Mouse (Mus musculus) testis, postnatal 10 days (tissue): ENCODE results near the gene Haus7.
A peak's percentile ranks its signal among the peaks of the same experiment; 100 is the strongest.

ENCODE experiments used
- DNase-seq: peaks from one replicate; pipeline ENCODE4 v3.0.0; 2021; ENCODE audit warnings: low spot score

Gene Haus7

DNA sequence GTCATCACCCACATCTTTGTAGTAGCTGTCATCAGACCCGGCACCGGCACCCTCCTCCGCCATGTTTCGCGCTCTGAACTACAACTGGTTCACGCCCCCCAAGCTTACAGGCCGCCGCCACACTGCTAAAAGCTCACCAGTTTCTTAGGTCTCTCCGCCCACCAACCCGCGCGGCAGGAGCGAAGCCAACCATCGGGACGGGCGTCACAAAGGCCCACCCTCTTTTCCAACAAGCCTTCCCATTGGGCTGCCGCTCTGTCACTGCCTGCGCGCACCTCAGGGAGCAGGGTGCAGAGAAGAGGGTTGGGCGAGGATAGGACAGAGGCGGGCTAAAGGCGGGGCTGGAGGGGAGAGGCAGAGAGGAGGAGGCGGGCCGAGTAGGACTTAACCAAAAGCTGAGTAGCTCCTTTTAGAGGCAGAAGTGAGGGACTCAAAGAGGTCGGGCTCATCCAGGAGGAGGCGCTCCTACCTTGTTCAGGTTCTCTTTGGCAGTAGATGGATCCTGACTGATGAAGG, at the start of gene Haus7:
Gene Haus7 (minus strand): TSS at position 168 of the 516 bp plus-strand sequence.
- peak; percentile 87 for DNase-seq

DNA sequence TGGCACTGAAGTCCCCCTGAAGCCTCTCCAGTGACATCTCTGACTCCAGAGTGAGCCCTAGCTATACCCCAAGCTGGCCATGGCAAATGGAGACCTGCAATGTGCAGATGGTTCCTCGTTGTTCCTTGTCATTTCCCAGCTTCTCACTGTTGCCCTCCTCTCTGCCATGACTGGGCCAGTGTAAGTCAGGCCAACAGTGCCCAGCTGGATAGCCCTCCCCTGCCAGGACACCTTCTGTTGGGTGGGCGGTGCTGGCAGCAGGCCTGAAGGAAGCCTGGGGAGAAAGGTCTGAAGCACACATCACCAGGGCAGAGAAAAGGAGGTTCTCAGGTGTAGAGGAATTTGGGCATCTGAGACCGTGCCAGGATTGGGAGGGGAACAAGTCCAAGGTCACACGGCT, 47.7 kb upstream of the Haus7 start:
- DNase-seq = no peak

DNA sequence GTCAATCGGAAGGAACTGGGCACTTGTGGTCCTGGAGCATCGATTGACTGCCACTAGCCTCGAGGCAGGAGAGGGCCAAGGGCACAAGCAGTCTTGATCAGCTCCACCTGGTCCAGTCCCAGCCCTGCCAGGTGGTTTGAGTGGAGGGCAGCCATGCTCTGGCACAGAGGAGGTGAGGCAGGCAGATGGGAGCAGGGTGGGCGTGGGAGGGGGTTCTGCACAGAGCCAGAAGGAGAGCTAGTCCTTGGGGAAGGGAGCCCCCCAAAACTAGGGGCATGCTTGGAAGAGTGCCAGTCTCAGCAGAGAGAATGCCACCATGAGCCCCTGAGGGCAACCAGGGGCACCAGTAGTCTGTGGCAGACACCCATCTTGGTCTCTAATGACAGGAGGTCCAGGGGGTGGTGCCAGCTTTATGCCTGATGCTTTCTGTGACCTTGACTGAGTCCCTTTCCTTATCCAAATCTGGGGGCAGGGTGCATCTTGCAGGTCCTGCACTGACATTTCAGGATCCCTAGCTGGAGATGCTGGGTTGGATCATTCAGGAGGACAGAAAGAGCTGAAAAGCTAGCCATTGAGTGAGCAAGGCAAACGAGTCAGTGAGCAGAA, 46.4 kb upstream of the Haus7 start:
- DNase-seq = no peak

DNA sequence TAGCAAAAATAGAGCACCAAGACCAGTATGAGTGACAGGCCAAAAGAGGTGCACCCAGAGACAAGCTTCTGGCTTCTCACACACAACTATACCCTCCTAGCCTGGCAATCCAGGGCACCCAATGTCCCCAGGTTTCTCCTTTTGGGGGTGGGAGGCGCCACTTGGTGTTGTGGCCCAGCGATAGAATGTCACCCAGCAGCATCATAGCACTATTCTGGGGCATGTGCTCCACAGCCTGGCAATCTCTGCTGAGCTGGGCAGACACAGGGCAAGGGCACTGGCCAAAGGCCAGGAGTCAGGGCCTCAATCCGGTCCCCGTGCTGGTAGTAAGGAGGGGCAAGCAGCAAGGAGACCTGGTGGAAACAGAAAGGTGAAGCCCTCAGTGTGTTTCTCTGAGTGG, 37.9 kb upstream of the Haus7 start:
- no peak for DNase-seq

DNA sequence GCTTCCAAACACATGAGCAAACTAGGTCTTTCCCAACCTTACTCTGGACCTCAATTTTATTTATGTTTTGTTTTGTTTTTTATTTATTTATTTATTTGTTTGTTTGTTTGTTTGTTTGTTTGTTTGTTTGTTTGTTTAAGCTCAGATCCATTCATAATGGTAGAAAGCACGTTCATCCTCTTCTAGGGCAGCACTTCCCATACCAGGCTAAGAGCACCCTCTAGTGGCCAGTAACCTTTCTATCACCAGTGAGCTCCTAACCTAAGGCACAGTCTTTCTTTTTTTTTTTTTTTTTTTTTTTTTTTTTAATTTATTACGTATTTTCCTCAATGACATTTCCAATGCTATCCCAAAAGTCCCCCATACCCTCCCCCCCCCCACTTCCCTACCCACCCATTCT, 34.7 kb upstream of the Haus7 start:
- DNase-seq = peak; percentile 50

DNA sequence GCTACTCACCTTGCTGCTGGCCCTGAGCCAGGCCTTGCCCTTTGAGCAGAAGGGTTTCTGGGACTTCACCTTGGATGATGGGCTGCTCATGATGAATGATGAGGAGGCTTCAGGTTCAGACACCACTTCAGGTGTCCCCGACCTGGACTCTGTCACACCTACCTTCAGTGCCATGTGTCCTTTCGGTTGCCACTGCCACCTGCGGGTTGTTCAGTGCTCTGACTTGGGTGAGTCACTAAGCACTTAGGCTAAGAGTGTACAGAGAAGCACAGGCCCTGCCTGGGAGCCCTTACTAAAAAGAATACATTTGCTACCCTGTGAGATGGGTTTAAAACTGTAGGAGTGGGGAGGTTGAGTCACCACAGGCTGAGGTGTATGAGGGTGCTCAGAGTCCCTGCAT, 32.0 kb upstream of the Haus7 start:
- no peak for DNase-seq

DNA sequence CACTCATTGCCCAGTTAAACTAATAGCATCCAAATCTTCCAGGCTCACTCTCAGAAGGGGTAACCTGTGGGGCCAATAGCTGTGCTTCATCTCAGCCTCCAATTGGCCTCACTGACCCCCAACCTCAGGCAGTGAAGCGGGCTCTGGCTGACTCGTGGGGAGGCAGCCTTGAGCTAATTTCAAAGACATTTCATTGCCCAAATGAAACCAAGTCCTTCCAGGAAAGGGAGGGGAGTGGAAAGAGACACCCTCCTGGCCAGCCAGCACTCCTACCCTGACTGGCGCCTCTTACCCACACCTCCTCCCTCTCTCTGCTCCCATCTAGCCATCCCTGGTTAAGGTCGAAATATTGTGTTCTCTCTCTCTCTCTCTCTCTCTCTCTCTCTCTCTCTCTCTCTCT, 31.3 kb upstream of the Haus7 start:
- no peak for DNase-seq

DNA sequence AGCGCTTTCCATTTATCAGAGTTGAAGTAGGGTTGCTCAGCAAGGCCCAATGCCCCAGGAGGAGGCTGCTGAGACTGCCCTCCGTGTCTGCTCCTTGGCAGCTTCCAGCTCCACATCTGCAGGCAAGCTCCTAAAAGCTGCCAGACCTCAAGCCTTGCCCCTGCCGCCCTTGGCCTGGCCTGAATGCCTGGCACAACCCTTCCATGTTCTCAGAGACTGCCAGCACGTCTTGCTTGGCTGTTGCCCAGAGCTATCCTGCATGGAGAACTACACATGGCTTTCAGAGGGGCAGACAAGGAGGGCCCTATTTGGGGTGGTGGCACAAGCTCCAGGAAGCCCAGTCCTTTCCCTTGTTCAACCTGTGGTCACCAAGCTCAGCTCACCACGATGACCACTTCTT, 28.1 kb upstream of the Haus7 start:
- no peak for DNase-seq

DNA sequence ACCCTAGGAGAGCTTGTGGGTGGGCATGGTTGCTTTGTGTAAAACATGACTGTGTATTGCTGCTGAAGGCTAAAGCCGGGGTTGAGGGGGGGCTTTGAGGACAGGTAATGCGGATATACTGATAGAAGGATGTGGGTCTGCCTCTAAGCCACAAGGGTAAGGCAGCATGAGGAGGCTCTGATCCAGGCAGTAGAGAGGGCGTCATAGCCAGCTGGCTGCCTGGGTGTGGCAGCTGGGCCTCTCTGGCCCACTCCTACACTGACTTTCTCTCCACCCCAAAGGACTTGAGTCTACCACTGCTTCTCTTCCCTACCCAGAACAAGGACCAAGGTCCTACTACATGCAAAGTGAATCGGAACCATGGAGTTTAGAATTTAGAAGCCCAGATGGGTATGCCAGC, 26.0 kb upstream of the Haus7 start:
- DNase-seq = no peak

DNA sequence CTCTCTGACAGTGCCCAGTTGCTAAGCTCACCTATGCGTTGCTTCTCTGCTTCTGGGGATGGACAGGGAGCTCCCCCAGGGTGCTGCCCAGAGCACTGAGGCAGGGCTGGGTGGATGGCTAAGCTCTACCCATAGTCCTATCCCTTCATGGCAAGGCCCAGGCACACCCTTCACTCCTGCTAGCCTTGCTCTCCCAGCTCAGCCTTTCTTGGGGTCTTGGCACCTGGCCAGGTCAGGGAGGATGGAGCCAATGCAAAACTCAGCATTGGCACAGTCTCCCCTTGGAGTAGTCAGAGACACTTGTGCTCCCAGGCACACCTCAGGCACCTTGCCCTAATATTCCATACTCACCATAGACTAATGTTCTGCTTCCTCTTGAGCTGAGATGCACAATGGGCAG, 25.2 kb upstream of the Haus7 start:
- DNase-seq = peak; percentile 50

DNA sequence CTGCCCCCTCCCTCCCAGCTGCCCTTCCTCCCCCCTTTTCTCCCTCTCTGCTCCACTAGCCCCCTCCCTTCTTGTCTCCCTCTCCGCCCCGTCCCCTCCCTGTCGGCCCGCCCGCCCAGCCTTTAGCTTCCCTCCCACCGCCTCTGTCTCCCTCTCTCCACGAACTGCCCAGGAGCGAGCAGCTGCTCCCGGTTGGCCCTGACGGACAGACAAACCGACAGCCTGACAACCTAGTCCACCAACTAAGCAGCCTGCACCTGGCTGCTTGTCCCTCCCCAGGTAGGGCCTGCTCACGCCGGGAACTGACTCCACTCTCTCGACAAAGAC, 24.6 kb upstream of the Haus7 start, which contains the start of gene Bgn:
Gene Bgn (plus strand): TSS at position 119 of the 327 bp plus-strand sequence.
- peak; percentile 47 for DNase-seq

DNA sequence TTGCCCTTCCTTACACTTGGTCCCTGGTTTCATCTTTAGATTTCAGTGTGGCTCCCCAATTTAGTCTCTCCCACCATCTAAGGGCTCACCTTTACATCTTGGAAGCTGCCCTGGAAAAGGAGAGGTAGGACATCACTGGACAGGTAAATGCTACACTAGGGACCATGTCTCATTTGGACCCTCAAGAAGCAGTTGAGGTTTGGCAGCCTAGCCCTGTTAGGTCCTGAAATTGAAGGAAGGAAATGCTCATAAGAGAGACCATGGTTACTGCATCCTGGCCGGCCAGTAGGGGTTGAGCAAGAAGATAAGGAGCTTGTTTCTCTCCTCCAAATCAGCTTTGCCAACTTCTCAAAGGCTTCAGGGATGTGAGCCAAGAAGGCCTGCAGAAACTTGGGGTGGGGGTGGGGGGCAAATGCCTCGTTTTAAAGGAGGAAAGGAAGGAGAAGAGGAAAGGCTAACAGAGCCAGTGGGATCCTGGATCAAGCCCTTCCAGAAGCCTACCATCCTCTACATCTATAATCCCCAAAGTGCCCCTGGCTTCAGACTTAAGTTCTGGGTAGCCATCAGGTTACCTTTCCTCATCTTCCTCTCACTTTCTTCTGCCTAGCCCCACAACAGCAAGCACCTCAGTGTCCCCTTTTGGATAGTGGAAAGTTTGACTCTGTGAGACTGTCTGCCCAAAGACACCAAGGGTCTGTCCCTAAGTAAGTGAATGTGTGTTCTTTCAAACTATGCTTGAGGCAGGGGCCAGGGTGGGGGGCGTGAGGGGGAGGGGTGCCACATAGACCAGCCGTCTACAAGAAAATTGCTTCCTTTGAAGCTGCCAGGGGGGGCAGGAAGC, 24.0 kb upstream of the Haus7 start:
- DNase-seq = no peak

DNA sequence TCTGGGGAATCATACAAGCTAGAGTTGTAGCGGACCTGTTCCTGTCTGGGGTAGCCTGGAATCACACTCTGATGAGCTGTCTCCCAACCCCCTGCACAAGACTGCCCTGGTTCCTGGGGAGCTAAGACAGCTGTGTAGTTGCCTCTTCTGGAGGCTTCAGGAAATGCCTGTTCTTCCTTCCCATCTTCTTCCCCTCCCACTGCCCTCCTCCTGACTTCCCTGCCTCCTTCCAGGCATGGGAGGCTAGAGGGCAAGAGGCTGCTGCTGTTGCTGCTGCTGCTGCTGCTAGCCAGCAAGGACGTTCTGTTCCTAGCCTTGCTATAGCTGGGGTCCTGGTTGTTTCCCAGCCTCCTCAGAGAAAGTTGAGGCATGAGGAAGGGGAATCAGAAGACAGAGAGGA, 21.5 kb upstream of the Haus7 start:
- DNase-seq = no peak

DNA sequence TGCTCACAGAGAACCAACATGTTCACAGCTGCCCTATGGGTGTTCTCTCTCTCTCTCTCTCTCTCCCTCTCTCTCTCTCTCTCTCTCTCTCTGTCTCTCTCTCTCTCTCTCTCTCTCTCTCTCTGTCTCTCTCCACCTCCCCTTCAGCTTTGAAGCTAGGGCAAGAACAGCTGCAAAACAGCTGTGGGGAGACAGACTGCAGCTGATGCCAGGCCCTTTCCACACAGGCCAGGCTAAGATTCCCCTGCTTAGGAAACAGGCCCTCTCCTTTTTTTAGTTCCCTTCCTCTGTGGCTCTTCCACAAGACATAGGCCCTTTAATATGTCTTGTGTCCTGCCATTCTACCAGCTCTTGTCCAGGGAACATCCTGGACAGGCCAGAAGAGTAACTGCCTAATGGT, 20.8 kb upstream of the Haus7 start:
- DNase-seq = no peak

DNA sequence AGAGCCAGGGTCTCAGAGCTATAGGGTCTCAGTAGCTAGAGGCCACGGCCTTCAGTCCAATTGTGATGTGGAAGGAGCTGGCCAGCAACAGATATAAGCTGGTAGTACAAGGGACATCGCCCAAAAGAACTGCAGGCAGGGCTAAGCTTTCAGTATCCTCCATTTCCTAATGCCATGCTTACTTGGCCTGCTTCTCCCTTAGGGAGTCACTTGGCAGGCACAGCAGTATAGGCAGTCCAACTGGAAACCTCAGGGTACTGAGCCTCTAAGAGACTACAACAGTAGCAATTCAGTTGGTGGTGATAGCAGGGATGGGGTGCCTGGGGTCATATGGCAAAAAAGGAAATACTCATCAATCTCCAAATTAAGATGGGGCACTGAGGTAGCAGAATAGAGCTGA, 18.7 kb upstream of the Haus7 start:
- no peak for DNase-seq

DNA sequence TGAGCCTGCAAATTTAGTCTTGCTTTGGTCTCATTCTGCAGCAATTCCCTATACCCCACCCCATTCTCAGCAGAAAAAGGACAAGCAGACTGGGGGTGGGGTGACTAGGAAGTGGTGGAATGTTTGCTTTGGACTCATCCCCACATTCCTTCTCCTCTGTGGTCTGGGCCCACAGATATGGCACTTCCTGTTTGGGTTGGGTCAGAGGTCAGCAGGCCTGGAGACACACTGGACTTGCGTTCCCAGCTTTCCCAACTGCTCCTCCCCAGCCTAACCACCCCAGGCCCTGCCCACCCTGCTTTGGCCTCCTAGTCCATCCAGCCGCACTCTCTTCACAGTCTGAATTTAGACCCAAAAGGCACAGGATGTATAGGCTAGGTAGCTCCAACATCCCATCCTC, 17.8 kb upstream of the Haus7 start:
- peak; percentile 46 for DNase-seq

DNA sequence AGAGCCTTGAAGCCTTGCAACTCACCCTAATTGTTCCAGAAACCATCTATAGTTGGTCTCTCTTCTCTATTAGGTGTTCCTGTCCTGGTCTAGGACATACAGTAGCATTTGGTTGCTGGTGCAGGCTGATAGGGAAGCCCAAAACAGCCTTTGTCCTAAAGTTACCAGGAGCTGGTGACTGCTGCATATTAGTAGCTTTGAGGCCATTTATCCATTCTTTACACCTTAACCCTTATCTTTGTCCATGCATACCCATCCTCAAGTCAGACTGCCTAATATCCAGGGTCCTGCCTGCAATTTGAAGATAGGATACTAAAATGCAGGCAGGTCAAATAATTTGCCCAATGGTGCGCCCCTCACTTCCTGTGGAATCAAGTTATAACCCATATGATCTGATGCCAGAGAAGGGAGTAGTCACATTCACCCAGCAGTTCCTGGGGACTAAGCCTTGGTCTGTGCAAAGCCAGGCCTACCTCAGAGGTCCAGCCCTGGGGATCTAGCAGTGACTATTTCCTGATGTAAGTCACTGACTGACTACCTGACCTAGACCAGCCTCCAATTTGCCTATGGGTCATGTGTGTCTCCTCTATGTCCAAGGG, 16.9 kb upstream of the Haus7 start:
- DNase-seq = no peak

DNA sequence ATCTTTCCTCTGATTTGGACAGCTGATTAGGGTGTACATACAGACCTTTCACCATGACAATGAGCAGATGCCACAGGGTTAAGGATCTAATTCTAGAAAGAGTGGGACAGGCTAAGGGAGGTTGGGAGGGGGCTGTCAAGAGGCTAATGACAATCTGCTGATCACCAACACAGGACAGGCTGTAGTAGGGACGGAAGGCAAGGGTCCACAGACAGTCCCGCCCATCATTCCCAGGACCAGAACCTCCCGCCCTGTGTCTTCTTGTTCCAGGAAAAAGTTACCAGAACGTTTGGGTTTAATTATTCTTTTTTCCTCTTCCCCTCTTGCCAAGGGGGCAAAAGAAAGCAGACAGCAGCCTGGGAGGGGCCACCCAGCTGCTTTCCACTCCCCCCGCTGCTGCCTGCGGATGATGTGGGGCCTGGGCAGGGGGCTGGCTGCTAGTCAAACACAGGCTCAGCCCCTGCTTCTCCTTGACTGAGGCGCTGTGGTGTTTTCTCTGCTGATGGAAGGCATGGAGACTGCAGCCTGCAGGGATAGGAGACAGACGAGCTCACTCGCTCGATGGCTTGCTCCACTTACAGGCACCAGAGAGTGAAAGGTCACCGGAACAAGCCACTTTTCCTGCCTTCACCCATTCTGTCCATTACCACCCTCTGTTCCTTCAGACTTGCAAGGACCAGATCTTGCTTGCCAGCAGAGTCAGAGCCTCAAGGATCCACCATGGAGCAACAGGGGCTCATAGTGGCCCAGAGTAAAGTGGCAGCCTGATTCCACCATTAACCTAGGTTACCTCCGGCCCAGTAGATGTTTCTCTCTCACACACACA, 15.7 kb upstream of the Haus7 start:
- peak; percentile 46 for DNase-seq

DNA sequence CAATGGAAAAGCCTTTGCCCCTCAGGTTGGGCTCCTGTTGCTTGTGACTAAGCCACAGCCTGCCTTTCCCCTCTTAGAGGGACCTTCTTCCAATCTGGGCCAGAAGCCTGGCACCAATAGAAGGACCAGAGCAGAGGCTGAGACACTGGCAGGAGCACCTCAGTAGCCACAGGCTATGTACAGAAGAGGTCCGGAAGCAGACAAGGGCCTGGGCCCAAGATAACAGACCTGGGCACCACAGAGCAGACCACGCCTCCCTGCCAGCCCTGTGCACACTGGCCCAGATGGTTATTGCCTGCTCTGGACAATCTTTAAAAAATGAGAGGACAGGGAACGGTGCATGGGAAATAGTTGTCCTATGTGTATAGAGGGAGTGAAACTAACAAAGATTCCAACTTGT, 12.9 kb upstream of the Haus7 start:
- no peak for DNase-seq

DNA sequence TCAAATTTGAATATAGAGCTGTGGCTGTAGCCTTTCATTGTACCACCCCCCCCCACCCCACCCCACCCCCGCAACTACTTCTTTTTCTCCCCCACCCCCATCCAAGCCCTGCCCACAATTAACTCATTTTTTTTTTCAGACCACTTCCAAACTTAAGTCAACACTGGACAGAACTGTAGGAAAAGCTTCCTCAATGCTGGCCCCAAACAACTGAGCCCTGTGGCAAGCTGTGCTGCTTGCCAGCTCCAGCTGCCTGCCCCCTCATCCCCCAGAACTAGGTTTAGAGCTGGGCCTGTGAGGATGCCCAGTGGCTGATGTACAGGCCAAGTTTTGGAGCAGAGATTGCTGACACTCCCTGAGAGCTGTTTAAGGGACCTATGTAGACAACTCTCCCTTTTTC, 9.9 kb upstream of the Haus7 start:
- DNase-seq = no peak

DNA sequence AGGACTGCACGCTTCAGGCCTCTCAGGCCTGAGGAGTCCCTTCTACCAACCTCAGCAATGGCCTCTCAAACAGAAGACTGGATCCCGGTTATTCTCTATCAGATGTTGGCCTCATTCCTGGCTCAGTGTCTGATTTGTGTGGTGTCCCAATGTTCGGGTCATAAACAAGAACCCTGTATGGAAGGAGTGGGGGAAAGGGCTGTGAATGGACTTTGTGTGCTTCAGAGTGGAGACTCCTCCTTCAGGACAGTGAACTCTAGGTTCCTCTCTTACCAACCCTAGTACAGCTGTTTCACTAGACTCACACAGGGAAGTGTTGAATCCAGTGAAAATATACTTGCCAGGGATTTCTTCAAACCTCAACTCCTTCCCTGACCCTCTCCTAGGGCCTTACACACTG, 9.5 kb upstream of the Haus7 start:
- no peak for DNase-seq

DNA sequence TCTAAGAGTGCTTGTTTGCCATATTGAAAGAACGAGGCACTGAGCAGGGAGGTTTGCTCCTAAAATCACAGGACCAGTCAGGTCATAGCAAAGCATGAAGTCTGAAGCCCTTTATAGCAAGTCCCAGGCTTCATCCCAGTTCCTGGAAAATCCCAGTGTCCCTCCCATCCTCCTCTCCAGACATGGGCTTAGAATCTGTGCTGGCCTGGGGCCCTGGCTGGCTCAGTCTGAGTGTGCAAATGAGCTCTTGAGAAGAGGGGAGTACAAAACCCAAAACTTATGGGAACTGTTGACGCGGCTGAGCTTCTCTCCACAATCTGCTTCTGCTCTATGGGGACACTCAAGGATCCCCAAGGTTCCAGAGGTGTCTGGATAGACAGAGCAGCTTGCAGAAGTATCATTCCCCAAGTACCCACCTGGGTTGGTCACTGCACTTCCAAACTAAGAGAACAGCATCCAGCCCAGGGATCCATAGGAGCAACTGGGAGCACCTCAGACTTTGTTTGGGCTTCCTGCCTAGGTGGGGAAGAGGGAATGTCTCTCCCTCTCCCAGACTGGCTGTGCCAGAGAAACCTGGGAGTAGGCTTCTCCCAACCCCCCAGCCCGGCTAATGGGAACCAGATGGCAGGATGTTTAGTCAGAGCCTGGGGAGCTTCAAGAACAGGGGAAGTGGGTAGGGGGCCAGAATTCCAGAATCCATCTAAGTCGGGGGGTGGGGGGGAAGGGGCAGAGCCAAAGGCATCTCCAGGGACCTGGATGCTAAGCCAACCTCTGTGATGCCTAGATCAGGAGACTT, 8.8 kb upstream of the Haus7 start:
- no peak for DNase-seq
